Mouse (Mus musculus): Measurements from ENCODE around the gene Rad52. TPM values are rescaled to one million over a fixed set of nuclear protein-coding genes. Genes with fewer than 3 reads are reported as not detected.

Gene Rad52
- total RNA-seq (2023) = 18.6 TPM

GRCm38 (mm10) chr6:119902204-119903080 is at the start of gene Rad52:
Gene Rad52, plus strand, starts transcription at chr6:119902698.

Other genes with a start within 250 kb of the Rad52 start
- gene Erc1, start 54.5 kb upstream of the Rad52 start, total RNA-seq (2023) = 17.8 TPM
- gene Wnk1, start 136.0 kb downstream of the Rad52 start, total RNA-seq (2023) = 346 TPM
- gene Ninj2, start 190.7 kb downstream of the Rad52 start, total RNA-seq (2023) = not detected